Mouse (Mus musculus): ENCODE measurements at regions not wholly inside any gene's neighbourhood (a gene's known extent, or its start where the extent isn't known, plus 50 kb on each side); places are given as distances from the start of the nearest gene placed in this dataset.

- DNase-seq (ENCODE audit: low read depth, low spot score): no peak
These were observed 102.0 kb downstream of the 1810010D01Rik start for GRCm38 (mm10) chr7:145105831-145106493.

- DNase-seq (ENCODE audit: low read depth, low spot score): no peak
These were observed 105.2 kb downstream of the 1810010D01Rik start for GRCm38 (mm10) chr7:145102692-145103091.

- DNase-seq (ENCODE audit: low read depth, low spot score): no peak
These were observed 105.7 kb downstream of the 1810010D01Rik start for GRCm38 (mm10) chr7:145102216-145102615.

GRCm38 (mm10) chr7:145098335-145098734 is 109.6 kb downstream of the 1810010D01Rik start:
- no peak for DNase-seq (ENCODE audit: low read depth, low spot score)

GRCm38 (mm10) chr7:145094134-145094526 is 113.8 kb downstream of the 1810010D01Rik start:
- DNase-seq (ENCODE audit: low read depth, low spot score): no peak

- no peak for DNase-seq (ENCODE audit: low read depth, low spot score)
These were observed 114.3 kb downstream of the 1810010D01Rik start for GRCm38 (mm10) chr7:145093417-145094133.

GRCm38 (mm10) chr7:145092392-145093176 is 115.3 kb downstream of the 1810010D01Rik start:
- no peak for DNase-seq (ENCODE audit: low read depth, low spot score)

GRCm38 (mm10) chr7:145090849-145091248 is 117.1 kb downstream of the 1810010D01Rik start:
- DNase-seq (ENCODE audit: low read depth, low spot score): no peak

- DNase-seq (ENCODE audit: low read depth, low spot score): no peak
These were observed 118.6 kb downstream of the 1810010D01Rik start for GRCm38 (mm10) chr7:145089315-145089721.

- no peak for DNase-seq (ENCODE audit: low read depth, low spot score)
These were observed 119.3 kb downstream of the 1810010D01Rik start for GRCm38 (mm10) chr7:145088655-145089054.

- no peak for DNase-seq (ENCODE audit: low read depth, low spot score)
These were observed 120.1 kb downstream of the 1810010D01Rik start for GRCm38 (mm10) chr7:145087790-145088189.

GRCm38 (mm10) chr7:145082917-145083752 is 124.8 kb downstream of the 1810010D01Rik start:
- DNase-seq (ENCODE audit: low read depth, low spot score): no peak

GRCm38 (mm10) chr7:145071996-145072790 is 132.5 kb upstream of the Ccnd1 start:
- DNase-seq (ENCODE audit: low read depth, low spot score): no peak

- DNase-seq (ENCODE audit: low read depth, low spot score): no peak
These were observed 131.8 kb upstream of the Ccnd1 start for GRCm38 (mm10) chr7:145071533-145071932.

- DNase-seq (ENCODE audit: low read depth, low spot score): no peak
These were observed 127.6 kb upstream of the Ccnd1 start for GRCm38 (mm10) chr7:145067366-145067765.

- no peak for DNase-seq (ENCODE audit: low read depth, low spot score)
These were observed 116.6 kb upstream of the Ccnd1 start for GRCm38 (mm10) chr7:145056320-145056719.

- no peak for DNase-seq (ENCODE audit: low read depth, low spot score)
These were observed 111.9 kb upstream of the Ccnd1 start for GRCm38 (mm10) chr7:145051616-145052015.

GRCm38 (mm10) chr7:145050729-145051128 is 111.0 kb upstream of the Ccnd1 start:
- no peak for DNase-seq (ENCODE audit: low read depth, low spot score)

GRCm38 (mm10) chr7:145048481-145048877 is 108.8 kb upstream of the Ccnd1 start:
- no peak for DNase-seq (ENCODE audit: low read depth, low spot score)

GRCm38 (mm10) chr7:145047771-145048480 is 108.2 kb upstream of the Ccnd1 start:
- DNase-seq (ENCODE audit: low read depth, low spot score): no peak
